Mouse (Mus musculus) intestine, embryonic 15.5 days (tissue): ENCODE results near the gene Hnrnpll. TPM values are rescaled to one million over a fixed set of nuclear protein-coding genes. Genes with fewer than 3 reads are reported as not detected.
"Not testable (repeated sequence)": the region's sequence is repeated elsewhere in the genome, so short reads cannot be mapped to it uniquely, and the experiment has no call there.

Experiments used
- ATAC-seq: fragments of 200-750 bp; cut with Nextera tagmentation; 2 replicates; pipeline ENCODE4 v1.8.0; 2017; ENCODE audit warnings: moderate TSS enrichment, moderate library complexity
- H3K27ac ChIP-seq: fragments of 300-500 bp; sonication (generic); 2 replicates; pipeline ENCODE4 v1.5.1; 2015; ENCODE audit warnings: mild to moderate bottlenecking, inconsistent platforms
- H3K27me3 ChIP-seq: fragments of 300-500 bp; sonication (generic); replicated peaks from 2 replicates; pipeline ENCODE4 v1.6.1; 2015; ENCODE audit warnings: inconsistent platforms
- H3K36me3 ChIP-seq: fragments of 300-500 bp; sonication (generic); 2 replicates; pipeline ENCODE4 v1.6.1; 2015; ENCODE audit warnings: inconsistent platforms
- H3K4me1 ChIP-seq: fragments of 300-500 bp; sonication (generic); replicated peaks from 2 replicates; pipeline ENCODE4 v1.6.1; 2015; ENCODE audit warnings: inconsistent platforms
- H3K4me2 ChIP-seq: fragments of 300-500 bp; sonication (generic); replicated peaks from 2 replicates; pipeline ENCODE4 v1.6.1; 2015; ENCODE audit warnings: mild to moderate bottlenecking, inconsistent platforms
- H3K4me3 ChIP-seq: fragments of 300-500 bp; sonication (generic); replicated peaks from 2 replicates; pipeline ENCODE4 v1.5.1; 2015; ENCODE audit warnings: inconsistent platforms
- H3K9ac ChIP-seq: fragments of 300-500 bp; sonication (generic); 2 replicates; pipeline ENCODE4 v1.6.1; 2015; ENCODE audit warnings: inconsistent platforms
- H3K9me3 ChIP-seq: fragments of 300-500 bp; sonication (generic); 2 replicates; pipeline ENCODE4 v1.6.1; 2016; ENCODE audit warnings: inconsistent platforms
- whole genome bisulfite sequencing: fragments of 180-500 bp; shearing (Covaris S2); methylation state at CpG from one replicate; pipeline ENCODE4 v1.1.7; 2015; 5-methylcytosine and 5-hydroxymethylcytosine counted together
- polyA plus RNA-seq: library from polyadenylated mRNA; unstranded; fragments of >200 nt; fragmentation: Nextera tagmentation; extraction: Ambion mirVana; gene quantifications from 2 replicates; pipeline ENCODE4 v1.2.1, GENCODE M21; 2015

Hnrnpll gene
- polyA plus RNA-seq, 1 experiment from 2014 or later, result 56.5 TPM

DNA sequence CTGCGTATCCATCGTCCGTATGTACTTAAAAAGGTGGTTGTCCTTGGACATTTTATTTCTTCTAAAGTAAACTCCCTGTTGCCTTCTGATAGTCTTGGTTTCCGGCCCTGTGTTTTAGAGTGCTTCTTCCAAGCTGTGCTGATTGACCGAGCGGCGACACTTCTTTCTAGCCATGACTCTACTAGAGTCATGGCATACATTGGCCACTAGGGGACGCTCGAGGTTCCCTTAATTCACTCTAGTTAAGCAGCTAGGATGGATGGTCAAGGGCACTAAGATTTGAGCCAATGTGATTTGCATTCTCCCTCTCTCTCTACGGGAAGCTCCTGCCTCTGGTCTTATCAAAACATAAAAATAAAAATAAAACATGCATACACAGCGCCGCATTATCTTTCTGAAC lies 44.7 kb downstream of the Hnrnpll start:
- Histone ChIP-seq H3K27me3 (no peaks in the 10 kb centered on the region), H3K27ac (no peak overlapping the region), H3K9me3 (no peaks in the 10 kb centered on the region), H3K9ac (no peak overlapping the region), H3K4me3 (no peak overlapping the region), H3K36me3 (no peaks in the 10 kb centered on the region), H3K4me1 (0 out of 2 replicates have a peak, but pooled peaks cover 4% of the 10 kb centered on the region), H3K4me2 (no peak overlapping the region)
- 59% methylated on average over 12 of the region's 12 CpGs for WGBS
- ATAC-seq, result no peak

DNA sequence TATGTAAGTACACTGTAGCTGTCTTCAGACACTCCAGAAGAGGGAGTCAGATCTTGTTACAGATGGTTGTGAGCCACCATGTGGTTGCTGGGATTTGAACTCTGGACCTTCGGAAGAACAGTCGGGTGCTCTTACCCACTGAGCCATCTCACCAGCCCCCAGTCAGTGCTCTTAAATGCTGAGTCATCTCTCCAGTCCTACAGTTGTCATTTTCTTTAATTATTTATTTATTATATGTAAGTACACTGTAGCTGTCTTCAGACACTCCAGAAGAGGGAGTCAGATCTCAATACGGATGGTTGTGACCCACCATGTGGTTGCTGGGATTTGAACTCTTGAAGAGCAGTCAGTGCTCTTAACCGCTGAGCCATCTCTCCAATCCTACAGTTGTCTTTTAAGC lies 45.7 kb downstream of the Hnrnpll start:
- H3K4me3 ChIP-seq, H3K9me3 ChIP-seq, H3K36me3 ChIP-seq, H3K9ac ChIP-seq, ATAC-seq, H3K4me1 ChIP-seq, H3K4me2 ChIP-seq, H3K27ac ChIP-seq, H3K27me3 ChIP-seq: not testable (repeated sequence)
- WGBS, result 90% methylated on average over 4 of the region's 4 CpGs

- WGBS, result 75% methylated on average over 8 of the region's 8 CpGs
- no peak overlapping the region for H3K9ac ChIP-seq
- no peaks in the 10 kb centered on the region for H3K27me3 ChIP-seq
- no peaks in the 10 kb centered on the region for H3K36me3 ChIP-seq
- no peak for ATAC-seq
- H3K4me2 ChIP-seq, result no peak overlapping the region
- no peak overlapping the region for H3K27ac ChIP-seq
- no peak overlapping the region for H3K4me3 ChIP-seq
- 0 out of 2 replicates have a peak, but pooled peaks cover 4% of the 10 kb centered on the region for H3K4me1 ChIP-seq
- no peaks in the 10 kb centered on the region for H3K9me3 ChIP-seq
Measured at GRCm38 (mm10) chr17:80014361-80014809, 47.7 kb downstream of the Hnrnpll start.

GRCm38 (mm10) chr17:80009926-80010325 lies 52.2 kb downstream of the Hnrnpll start:
- H3K4me2 ChIP-seq, result no peak overlapping the region
- WGBS, result 43% methylated on average over 15 of the region's 15 CpGs
- no peak for ATAC-seq
- no peak overlapping the region for H3K27ac ChIP-seq
- peaks cover 14% of the 10 kb centered on the region for H3K4me1 ChIP-seq
- H3K9ac ChIP-seq, result no peak overlapping the region
- no peaks in the 10 kb centered on the region for H3K27me3 ChIP-seq
- no peak overlapping the region for H3K4me3 ChIP-seq
- no peaks in the 10 kb centered on the region for H3K9me3 ChIP-seq
- no peaks in the 10 kb centered on the region for H3K36me3 ChIP-seq

- Histone ChIP-seq H3K4me2 (no peak overlapping the region), H3K9me3 (no peaks in the 10 kb centered on the region), H3K9ac (no peak overlapping the region), H3K4me3 (no peak overlapping the region), H3K36me3 (no peaks in the 10 kb centered on the region), H3K27me3 (no peaks in the 10 kb centered on the region), H3K27ac (0 out of 2 replicates have a peak overlapping the region, but pooled peaks have one; percentile 18), H3K4me1 (peaks cover 15% of the 10 kb centered on the region)
- 24% methylated on average over 5 of the region's 5 CpGs for WGBS
- peak; percentile 59 for ATAC-seq
Measured at GRCm38 (mm10) chr17:80008847-80009246, 53.3 kb downstream of the Hnrnpll start.

- ATAC-seq, result peak; percentile 46; the same call in 1 of the 2 replicates
- H3K4me2 ChIP-seq, result no peak overlapping the region
- no peak overlapping the region for H3K9ac ChIP-seq
- H3K4me3 ChIP-seq, result no peak overlapping the region
- 44% methylated on average over 17 of the region's 17 CpGs for WGBS
- H3K4me1 ChIP-seq, result peaks cover 18% of the 10 kb centered on the region
- H3K9me3 ChIP-seq, result no peaks in the 10 kb centered on the region
- no peak overlapping the region for H3K27ac ChIP-seq
- no peaks in the 10 kb centered on the region for H3K27me3 ChIP-seq
- no peaks in the 10 kb centered on the region for H3K36me3 ChIP-seq
Measured at GRCm38 (mm10) chr17:80004345-80005239, 57.5 kb downstream of the Hnrnpll start.

DNA sequence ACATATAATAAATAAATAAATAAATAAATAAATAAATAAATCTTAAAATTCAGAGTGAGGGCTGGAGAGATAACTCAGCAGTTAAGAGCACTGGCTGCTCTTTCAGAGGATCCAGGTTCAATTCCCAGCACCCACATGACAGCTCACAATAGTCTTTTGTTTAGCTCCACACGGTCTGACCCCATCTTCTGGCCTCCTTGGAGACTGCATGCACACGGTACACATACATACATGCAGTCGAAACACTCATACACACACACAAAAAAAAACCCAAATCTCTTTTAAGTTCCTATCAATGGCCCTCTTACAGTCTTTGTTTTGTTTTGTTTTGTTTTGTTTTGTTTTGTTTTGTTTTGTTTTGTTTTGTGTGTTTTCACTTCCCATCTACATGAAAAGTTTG lies 58.3 kb downstream of the Hnrnpll start:
- H3K9me3 ChIP-seq, H3K36me3 ChIP-seq, H3K4me2 ChIP-seq, H3K9ac ChIP-seq, ATAC-seq, H3K27me3 ChIP-seq, H3K27ac ChIP-seq, H3K4me3 ChIP-seq: not testable (repeated sequence)
- 94% methylated on average over 3 of the region's 3 CpGs for WGBS
- H3K4me1 ChIP-seq, result peaks cover 17% of the 10 kb centered on the region

DNA sequence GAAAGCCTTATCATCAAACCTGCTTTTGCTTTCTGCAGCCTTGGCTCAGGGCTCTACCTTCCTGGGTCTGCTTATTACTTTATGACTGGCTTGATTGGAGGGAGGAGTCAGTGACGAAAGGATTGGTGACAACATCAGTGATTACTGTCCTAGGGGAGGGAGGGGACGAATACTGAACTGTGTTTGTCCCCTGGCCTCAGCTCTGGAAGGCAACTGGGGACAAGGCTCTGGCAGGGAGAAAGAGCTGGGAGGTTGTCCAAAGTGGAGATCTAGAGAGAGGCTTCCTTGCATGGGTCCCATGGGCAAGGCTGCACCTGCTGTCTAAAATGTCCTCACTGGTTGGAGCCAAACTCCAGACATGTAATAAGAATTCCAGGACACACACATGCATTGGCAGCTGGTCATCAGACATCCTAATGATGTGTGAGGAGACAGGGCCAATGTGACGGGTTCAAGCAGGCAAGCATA lies 59.7 kb downstream of the Hnrnpll start:
- no peak overlapping the region for H3K4me2 ChIP-seq
- no peak overlapping the region for H3K27ac ChIP-seq
- no peaks in the 10 kb centered on the region for H3K36me3 ChIP-seq
- H3K9me3 ChIP-seq, result no peaks in the 10 kb centered on the region
- no peak overlapping the region for H3K9ac ChIP-seq
- WGBS, result 59% methylated on average over 3 of the region's 3 CpGs
- H3K27me3 ChIP-seq, result no peaks in the 10 kb centered on the region
- peaks cover 10% of the 10 kb centered on the region for H3K4me1 ChIP-seq
- ATAC-seq, result peak; percentile 87
- H3K4me3 ChIP-seq, result no peak overlapping the region

DNA sequence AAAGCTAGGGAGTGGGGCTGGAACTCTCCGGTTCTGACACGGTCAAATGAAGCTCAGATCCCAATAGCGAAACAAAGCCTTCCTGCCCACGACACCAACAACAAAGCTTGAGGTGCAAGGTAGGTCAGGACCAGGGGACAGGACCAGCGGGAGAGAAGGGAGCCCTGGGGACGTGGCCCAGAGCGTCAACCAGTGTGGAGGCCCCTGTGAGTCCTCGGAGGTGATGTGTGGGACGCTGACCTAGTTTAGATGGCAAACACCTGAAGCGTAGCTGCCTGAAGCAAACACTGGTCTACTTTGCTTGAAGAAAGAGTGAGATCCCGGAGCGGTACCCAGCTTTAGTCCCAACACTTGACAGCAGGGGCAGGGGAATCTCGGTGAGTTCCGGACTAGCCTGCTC lies 62.5 kb downstream of the Hnrnpll start:
- H3K27me3 ChIP-seq, result no peaks in the 10 kb centered on the region
- WGBS, result 92% methylated on average over 14 of the region's 14 CpGs
- no peaks in the 10 kb centered on the region for H3K9me3 ChIP-seq
- H3K4me2 ChIP-seq, result no peak overlapping the region
- 0 out of 2 replicates have a peak, but pooled peaks cover 3% of the 10 kb centered on the region for H3K4me1 ChIP-seq
- H3K27ac ChIP-seq, result no peak overlapping the region
- ATAC-seq, result no peak
- no peak overlapping the region for H3K4me3 ChIP-seq
- H3K36me3 ChIP-seq, result no peaks in the 10 kb centered on the region
- H3K9ac ChIP-seq, result no peak overlapping the region

DNA sequence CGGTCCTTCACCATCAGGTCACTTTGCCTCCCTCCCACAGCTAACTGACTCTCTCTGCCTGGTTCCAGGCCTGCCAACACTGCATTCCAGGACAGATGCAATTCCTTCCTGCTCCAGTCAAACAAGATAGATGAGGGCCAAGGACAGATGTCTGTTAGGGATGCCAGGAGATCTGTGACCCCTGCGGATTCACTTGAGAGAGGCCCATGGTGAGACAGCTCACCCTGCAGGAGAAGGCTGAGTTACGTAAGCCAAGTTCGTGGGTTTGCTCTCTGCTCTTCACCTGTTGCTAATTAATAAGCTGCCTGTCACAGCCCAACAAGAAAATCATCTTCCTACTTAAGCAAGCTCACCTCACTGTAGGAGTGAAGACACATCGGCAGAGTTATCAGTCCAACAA lies 63.1 kb downstream of the Hnrnpll start:
- no peak for ATAC-seq
- no peak overlapping the region for H3K4me2 ChIP-seq
- no peak overlapping the region for H3K4me3 ChIP-seq
- H3K36me3 ChIP-seq, result no peaks in the 10 kb centered on the region
- no peak overlapping the region for H3K9ac ChIP-seq
- no peaks in the 10 kb centered on the region for H3K9me3 ChIP-seq
- H3K27ac ChIP-seq, result no peak overlapping the region
- H3K4me1 ChIP-seq, result 0 out of 2 replicates have a peak, but pooled peaks cover 3% of the 10 kb centered on the region
- WGBS, result 85% methylated on average over 5 of the region's 5 CpGs
- no peaks in the 10 kb centered on the region for H3K27me3 ChIP-seq

- no peaks in the 10 kb centered on the region for H3K36me3 ChIP-seq
- H3K27ac ChIP-seq, result no peak overlapping the region
- no peak overlapping the region for H3K9ac ChIP-seq
- no peaks in the 10 kb centered on the region for H3K4me1 ChIP-seq
- ATAC-seq, result no peak
- WGBS, result 76% methylated on average over 3 of the region's 3 CpGs
- no peaks in the 10 kb centered on the region for H3K27me3 ChIP-seq
- H3K4me2 ChIP-seq, result no peak overlapping the region
- H3K9me3 ChIP-seq, result no peaks in the 10 kb centered on the region
- H3K4me3 ChIP-seq, result no peak overlapping the region
Measured at GRCm38 (mm10) chr17:79995091-79995691, 66.9 kb downstream of the Hnrnpll start.

GRCm38 (mm10) chr17:79992114-79992513 lies 70.0 kb downstream of the Hnrnpll start:
- ATAC-seq, result no peak
- WGBS, result 93% methylated on average over 3 of the region's 3 CpGs
- H3K4me3 ChIP-seq, result no peak overlapping the region

More at GRCm38 (mm10) chr17:79992114-79992513, 70.0 kb downstream of the Hnrnpll start:
- Histone ChIP-seq H3K4me2 (no peak overlapping the region), H3K9me3 (no peaks in the 10 kb centered on the region), H3K27ac (no peak overlapping the region), H3K4me1 (no peaks in the 10 kb centered on the region), H3K27me3 (no peaks in the 10 kb centered on the region), H3K36me3 (no peaks in the 10 kb centered on the region), H3K9ac (no peak overlapping the region)
